Mouse (Mus musculus): ENCODE data around the gene Gm17490.

- TF ChIP-seq CTCF (IDR thresholded peaks at IDR 0.05; ENCODE audit: borderline replicate concordance, insufficient read depth, low read depth, low read length) = no peak
- TF ChIP-seq POLR2A (IDR thresholded peaks at IDR 0.05; ENCODE audit: borderline replicate concordance, insufficient read depth, low read length) = no peak
Observed at GRCm38 (mm10) chr2:11642451-11642941, 16.4 kb upstream of the Gm17490 start, which contains the start of gene Il2ra.

All from cerebellum, adult 2 months (tissue).